Mouse (Mus musculus) stomach, embryonic 14.5 days (tissue): ENCODE measurements at regions not wholly inside any gene's neighbourhood (a gene's known extent, or its start where the extent isn't known, plus 50 kb on each side); places are given as distances from the start of the nearest gene placed in this dataset.

Source experiments
- ATAC-seq: fragments of 200-750 bp; cut with Nextera tagmentation; 2 replicates; pipeline ENCODE4 v1.8.0; 2017; ENCODE audit warnings: low read depth, moderate TSS enrichment; ENCODE audit not compliant: insufficient number of reproducible peaks, insufficient read depth, low FRiP score
- H3K27ac ChIP-seq: fragments of 300-500 bp; sonication (generic); 2 replicates; pipeline ENCODE4 v1.5.1; 2014; ENCODE audit warnings: mild to moderate bottlenecking, low read length, moderate library complexity, mixed read lengths
- H3K27me3 ChIP-seq: fragments of 300-500 bp; sonication (generic); 2 replicates; pipeline ENCODE4 v1.6.1; 2014; ENCODE audit warnings: low read length, control low read depth, mixed read lengths; ENCODE audit not compliant: control insufficient read depth, insufficient read depth
- H3K36me3 ChIP-seq: fragments of 300-500 bp; sonication (generic); 2 replicates; pipeline ENCODE4 v1.6.1; 2014; ENCODE audit warnings: mild to moderate bottlenecking, control low read depth, low read length, moderate library complexity, mixed read lengths; ENCODE audit not compliant: control insufficient read depth, insufficient read depth
- H3K4me1 ChIP-seq: fragments of 300-500 bp; sonication (generic); 2 replicates; pipeline ENCODE4 v1.6.1; 2014; ENCODE audit warnings: low read length, control low read depth, mixed read lengths; ENCODE audit not compliant: control insufficient read depth, insufficient read depth
- H3K4me2 ChIP-seq: fragments of 300-500 bp; sonication (generic); replicated peaks from 2 replicates; pipeline ENCODE4 v1.6.1; 2014; ENCODE audit warnings: low read depth, low read length, control low read depth
- H3K4me3 ChIP-seq: fragments of 300-500 bp; sonication (generic); 2 replicates; pipeline ENCODE4 v1.5.1; 2014; ENCODE audit warnings: low read depth, low read length, control low read depth
- H3K9ac ChIP-seq: fragments of 300-500 bp; sonication (generic); replicated peaks from 2 replicates; pipeline ENCODE4 v1.6.1; 2014; ENCODE audit warnings: low read depth, mild to moderate bottlenecking, control low read depth, low read length, moderate library complexity, mixed read lengths
- H3K9me3 ChIP-seq: fragments of 300-500 bp; sonication (generic); 2 replicates; pipeline ENCODE4 v1.6.1; 2016; ENCODE audit warnings: low read depth, low read length, control low read depth; ENCODE audit not compliant: control insufficient read depth
- WGBS: fragments of 180-500 bp; shearing (Covaris S2); extraction: QIAGEN DNeasy Blood & Tissue Kit; methylation state at CpG from one replicate; pipeline ENCODE4 v1.1.7; 2014; 5-methylcytosine and 5-hydroxymethylcytosine counted together

DNA sequence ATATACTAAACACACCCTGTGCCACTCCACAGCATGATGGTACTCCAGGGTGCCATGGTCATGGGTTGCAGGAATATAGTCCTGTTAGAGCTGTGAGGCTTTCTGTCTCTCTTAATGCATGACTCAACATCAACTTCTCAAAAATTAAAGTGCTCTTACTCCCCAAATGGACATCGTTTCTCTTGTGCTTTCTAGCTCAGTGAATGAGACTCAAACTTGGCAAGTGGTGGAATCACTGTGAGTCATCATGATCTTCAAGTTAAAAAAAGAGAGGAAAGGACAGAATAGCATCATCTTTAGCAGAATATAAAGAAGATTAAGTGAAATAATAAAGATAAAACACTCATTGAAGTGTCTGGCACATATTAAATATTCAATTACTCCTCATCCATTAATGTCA, 459.3 kb downstream of the Ppargc1a start:
- no peaks in the 10 kb centered on the region for H3K36me3 ChIP-seq
- H3K9me3 ChIP-seq, result no peaks in the 10 kb centered on the region
- no peak overlapping the region for H3K27ac ChIP-seq
- WGBS, result 76% methylated on average over 1 of the region's 1 CpGs
- no peaks in the 10 kb centered on the region for H3K27me3 ChIP-seq
- no peak overlapping the region for H3K9ac ChIP-seq
- H3K4me1 ChIP-seq, result no peaks in the 10 kb centered on the region
- H3K4me2 ChIP-seq, result no peak overlapping the region
- H3K4me3 ChIP-seq, result no peak overlapping the region
- ATAC-seq, result no peak

DNA sequence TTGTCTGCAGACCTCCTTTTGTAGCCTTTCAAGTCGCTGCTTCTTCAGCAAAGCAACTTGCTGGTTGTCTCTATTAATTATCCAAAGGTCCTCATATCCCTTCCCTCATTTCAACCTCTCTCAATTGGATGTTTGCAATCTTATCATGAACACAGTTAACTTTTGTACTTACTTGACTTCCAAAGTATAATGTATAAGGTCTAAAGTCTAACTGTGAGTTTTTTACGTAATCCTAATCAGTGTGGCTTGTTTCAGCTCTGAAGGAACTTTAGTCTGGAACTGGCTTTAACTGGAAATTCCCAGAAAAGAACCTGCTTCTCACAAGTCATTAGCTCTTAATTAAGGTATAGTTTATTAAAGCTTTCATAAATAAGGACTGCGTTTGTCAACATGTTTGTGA, 467.6 kb downstream of the Ppargc1a start:
- H3K36me3 ChIP-seq, result no peaks in the 10 kb centered on the region
- no peak overlapping the region for H3K4me2 ChIP-seq
- ATAC-seq, result no peak
- H3K9ac ChIP-seq, result no peak overlapping the region
- H3K4me3 ChIP-seq, result no peak overlapping the region
- no peaks in the 10 kb centered on the region for H3K4me1 ChIP-seq
- H3K9me3 ChIP-seq, result no peaks in the 10 kb centered on the region
- WGBS, result 79% methylated on average over 3 of the region's 3 CpGs
- no peaks in the 10 kb centered on the region for H3K27me3 ChIP-seq
- H3K27ac ChIP-seq, result no peak overlapping the region

DNA sequence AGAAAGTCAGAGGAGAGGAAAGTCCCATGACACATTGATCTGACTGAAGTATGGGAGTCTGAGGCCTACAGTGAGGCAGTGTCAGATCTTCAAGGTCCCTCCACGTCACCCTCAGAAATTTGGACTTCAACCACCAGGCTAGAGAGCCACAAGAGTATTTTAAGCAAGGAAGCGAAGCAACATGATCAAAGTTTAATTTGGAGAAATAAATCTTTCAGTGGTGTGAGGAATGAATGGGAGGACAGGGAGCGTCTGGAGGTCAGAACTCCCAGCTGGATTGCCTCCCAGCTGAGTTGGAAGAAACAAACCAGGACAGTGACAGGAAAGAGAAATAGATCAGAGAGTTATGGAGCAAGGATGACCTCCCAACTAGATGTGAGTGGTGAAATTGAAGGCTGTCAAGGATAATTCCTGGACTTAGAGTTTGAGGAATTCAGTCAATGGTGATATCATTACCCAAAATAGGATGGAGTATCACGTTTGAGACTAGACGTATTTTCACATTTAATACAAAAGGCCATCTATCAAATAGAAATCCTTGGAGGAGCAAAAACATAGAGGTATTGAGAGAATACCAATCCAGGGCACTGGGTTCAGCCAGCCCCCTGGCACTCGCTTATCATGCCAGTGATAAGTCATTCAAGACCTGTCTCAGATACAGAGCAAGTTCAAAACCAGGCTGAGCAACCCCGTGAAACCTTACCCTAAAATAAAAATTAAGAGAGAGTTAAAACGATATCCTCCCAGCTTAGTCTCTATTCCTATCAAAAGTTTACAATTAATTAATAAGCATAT, 494.7 kb downstream of the Ppargc1a start:
- WGBS, result 54% methylated on average over 8 of the region's 8 CpGs

DNA sequence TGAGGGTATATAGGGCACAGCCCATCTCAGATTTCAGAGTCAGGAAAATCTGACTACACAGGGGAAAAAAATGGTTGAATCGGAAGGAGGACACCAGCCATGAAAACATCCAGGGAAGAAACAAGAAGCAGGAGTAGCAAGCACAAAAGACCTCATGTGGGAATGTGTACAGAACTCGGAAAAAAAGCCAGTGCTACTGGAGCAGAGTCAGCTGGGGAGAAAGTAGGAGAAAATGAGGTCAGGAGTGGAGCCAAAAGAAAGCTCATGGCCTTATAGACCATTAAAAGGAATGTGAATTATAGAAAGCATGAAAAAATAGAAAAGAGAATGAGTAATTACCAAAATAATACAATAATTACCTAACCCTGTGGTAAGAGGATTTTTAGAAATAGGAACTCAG, 495.4 kb downstream of the Ppargc1a start:
- no peak overlapping the region for H3K9ac ChIP-seq
- no peak for ATAC-seq
- no peak overlapping the region for H3K4me3 ChIP-seq
- no peaks in the 10 kb centered on the region for H3K27me3 ChIP-seq
- no peak overlapping the region for H3K27ac ChIP-seq
- H3K4me2 ChIP-seq, result no peak overlapping the region
- no peaks in the 10 kb centered on the region for H3K4me1 ChIP-seq
- no peaks in the 10 kb centered on the region for H3K9me3 ChIP-seq
- 61% methylated on average over 2 of the region's 2 CpGs for WGBS
- no peaks in the 10 kb centered on the region for H3K36me3 ChIP-seq

More for the DNA sequence above, 494.7 kb downstream of the Ppargc1a start:
- no peak for ATAC-seq
- Histone ChIP-seq H3K9ac (no peak overlapping the region), H3K4me1 (no peaks in the 10 kb centered on the region), H3K27ac (no peak overlapping the region), H3K36me3 (no peaks in the 10 kb centered on the region), H3K4me2 (no peak overlapping the region), H3K4me3 (no peak overlapping the region), H3K9me3 (no peaks in the 10 kb centered on the region), H3K27me3 (no peaks in the 10 kb centered on the region)

DNA sequence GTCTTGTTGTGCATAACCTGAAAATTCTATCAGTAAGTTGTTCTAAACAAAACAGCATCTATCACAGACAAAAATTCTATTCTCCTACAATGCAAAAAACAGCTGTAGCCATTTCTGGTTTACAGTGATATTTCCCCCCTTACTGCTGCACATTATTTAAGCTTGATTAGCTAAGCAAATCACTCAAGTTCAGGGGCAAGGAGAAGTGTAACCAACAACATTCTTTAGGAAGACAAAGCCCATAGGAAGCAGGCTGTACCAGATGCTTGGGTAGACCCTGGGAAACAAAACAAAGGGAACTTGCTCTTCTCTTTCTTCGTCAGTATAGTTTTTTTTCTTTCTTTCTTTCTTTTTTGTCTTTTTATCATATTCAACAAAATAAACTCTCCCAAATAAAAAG, 497.9 kb downstream of the Ppargc1a start:
- no peaks in the 10 kb centered on the region for H3K9me3 ChIP-seq
- ATAC-seq, result no peak
- H3K4me3 ChIP-seq, result no peak overlapping the region
- H3K4me1 ChIP-seq, result no peaks in the 10 kb centered on the region
- no peaks in the 10 kb centered on the region for H3K36me3 ChIP-seq
- no peaks in the 10 kb centered on the region for H3K27me3 ChIP-seq
- WGBS, result 59% methylated on average over 1 of the region's 1 CpGs
- H3K9ac ChIP-seq, result no peak overlapping the region
- H3K27ac ChIP-seq, result no peak overlapping the region
- no peak overlapping the region for H3K4me2 ChIP-seq

DNA sequence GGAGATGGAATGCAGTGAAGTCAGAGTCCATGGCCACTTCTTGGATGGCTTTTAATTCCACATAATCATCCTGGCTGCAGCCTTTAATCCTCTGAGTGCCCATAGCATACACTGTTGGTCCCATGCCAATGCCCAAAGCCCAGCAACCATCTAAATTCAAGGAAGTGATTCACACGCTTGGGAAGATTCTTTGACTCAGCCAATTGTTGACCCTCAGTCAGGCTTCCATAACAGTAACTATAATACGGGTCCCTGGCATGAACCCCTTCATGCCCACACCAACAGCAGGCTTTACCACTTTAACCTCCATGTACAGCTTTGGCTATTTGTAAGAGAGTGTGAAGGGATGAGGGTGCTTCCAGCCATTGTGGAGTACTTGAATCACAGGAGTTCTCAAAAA, 521.7 kb downstream of the Ppargc1a start:
- H3K9ac ChIP-seq, result no peak overlapping the region
- no peak overlapping the region for H3K27ac ChIP-seq
- WGBS, result 91% methylated on average over 2 of the region's 2 CpGs
- H3K4me2 ChIP-seq, result no peak overlapping the region
- ATAC-seq, result no peak
- no peak overlapping the region for H3K4me3 ChIP-seq
- H3K4me1 ChIP-seq, result no peaks in the 10 kb centered on the region
- no peaks in the 10 kb centered on the region for H3K9me3 ChIP-seq
- no peaks in the 10 kb centered on the region for H3K27me3 ChIP-seq
- no peaks in the 10 kb centered on the region for H3K36me3 ChIP-seq

DNA sequence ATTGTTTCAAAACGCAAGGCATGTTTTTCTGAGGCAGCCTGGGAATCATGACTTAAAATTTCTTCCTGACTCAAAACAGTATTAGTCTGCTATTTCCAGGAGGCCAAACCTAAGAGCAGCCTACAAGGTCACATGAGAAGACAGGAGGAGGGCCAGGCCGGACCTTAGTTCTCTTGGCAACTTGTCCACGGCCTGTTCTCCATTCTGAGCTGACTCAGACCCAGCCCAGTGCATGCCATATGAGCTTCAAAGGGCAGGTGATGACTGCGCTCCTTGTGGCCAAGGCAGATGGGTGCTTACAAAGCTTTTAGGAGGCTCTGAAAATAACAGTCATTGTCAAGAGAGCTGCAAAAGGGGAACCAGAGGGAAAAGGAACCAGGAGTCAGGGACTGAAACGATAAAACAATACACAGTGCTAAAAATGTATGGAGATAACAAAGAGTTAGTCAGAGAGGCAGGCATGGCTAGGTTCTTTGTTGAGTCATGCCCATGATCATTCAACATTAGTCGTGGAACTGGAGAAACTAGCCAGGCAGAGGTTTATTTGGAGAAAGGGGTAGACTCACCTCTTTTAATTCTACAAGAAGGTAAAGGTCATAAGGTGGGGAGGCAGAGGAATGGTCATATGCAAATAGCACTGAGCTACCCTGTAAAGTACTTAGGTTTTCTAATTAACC, 525.8 kb downstream of the Ppargc1a start:
- no peaks in the 10 kb centered on the region for H3K36me3 ChIP-seq
- no peak overlapping the region for H3K4me2 ChIP-seq
- WGBS, result 76% methylated on average over 6 of the region's 6 CpGs
- no peaks in the 10 kb centered on the region for H3K27me3 ChIP-seq
- no peak overlapping the region for H3K27ac ChIP-seq
- no peak for ATAC-seq
- H3K9me3 ChIP-seq, result no peaks in the 10 kb centered on the region
- no peak overlapping the region for H3K4me3 ChIP-seq
- H3K9ac ChIP-seq, result no peak overlapping the region
- H3K4me1 ChIP-seq, result no peaks in the 10 kb centered on the region

DNA sequence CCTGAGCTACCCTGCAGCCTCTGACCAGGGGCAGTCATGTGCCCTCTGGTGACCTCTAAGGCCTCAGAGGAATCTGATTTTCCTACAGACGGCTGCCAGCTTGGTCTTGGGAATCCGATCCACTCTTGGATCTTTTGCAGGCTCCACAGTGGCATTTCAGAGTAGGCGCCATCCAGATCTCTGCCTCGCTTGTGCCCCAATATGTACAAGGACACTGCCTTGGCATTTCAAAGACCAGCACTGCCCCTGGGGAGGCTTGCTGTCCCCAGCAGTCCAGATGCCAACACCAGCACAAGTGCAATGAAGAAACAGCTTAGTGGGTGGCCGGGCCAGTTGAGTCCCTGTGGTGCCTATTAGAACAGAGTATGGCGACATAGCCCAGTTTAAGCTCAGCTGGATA, 526.6 kb downstream of the Ppargc1a start:
- 78% methylated on average over 6 of the region's 6 CpGs for WGBS
- H3K4me2 ChIP-seq, result no peak overlapping the region
- no peaks in the 10 kb centered on the region for H3K27me3 ChIP-seq
- H3K36me3 ChIP-seq, result no peaks in the 10 kb centered on the region
- H3K4me3 ChIP-seq, result no peak overlapping the region
- ATAC-seq, result no peak
- H3K9ac ChIP-seq, result no peak overlapping the region
- no peaks in the 10 kb centered on the region for H3K9me3 ChIP-seq
- H3K27ac ChIP-seq, result no peak overlapping the region
- H3K4me1 ChIP-seq, result no peaks in the 10 kb centered on the region
